Mouse (Mus musculus): ENCODE data around the gene Vps26a. TPM values are rescaled to one million over a fixed set of nuclear protein-coding genes. Genes with fewer than 3 reads are reported as not detected.
A peak's percentile ranks its signal among the peaks of the same experiment; 100 is the strongest.

Gene Vps26a
- total RNA-seq, 1 experiment from 2014 or later = 75.1 TPM

DNA sequence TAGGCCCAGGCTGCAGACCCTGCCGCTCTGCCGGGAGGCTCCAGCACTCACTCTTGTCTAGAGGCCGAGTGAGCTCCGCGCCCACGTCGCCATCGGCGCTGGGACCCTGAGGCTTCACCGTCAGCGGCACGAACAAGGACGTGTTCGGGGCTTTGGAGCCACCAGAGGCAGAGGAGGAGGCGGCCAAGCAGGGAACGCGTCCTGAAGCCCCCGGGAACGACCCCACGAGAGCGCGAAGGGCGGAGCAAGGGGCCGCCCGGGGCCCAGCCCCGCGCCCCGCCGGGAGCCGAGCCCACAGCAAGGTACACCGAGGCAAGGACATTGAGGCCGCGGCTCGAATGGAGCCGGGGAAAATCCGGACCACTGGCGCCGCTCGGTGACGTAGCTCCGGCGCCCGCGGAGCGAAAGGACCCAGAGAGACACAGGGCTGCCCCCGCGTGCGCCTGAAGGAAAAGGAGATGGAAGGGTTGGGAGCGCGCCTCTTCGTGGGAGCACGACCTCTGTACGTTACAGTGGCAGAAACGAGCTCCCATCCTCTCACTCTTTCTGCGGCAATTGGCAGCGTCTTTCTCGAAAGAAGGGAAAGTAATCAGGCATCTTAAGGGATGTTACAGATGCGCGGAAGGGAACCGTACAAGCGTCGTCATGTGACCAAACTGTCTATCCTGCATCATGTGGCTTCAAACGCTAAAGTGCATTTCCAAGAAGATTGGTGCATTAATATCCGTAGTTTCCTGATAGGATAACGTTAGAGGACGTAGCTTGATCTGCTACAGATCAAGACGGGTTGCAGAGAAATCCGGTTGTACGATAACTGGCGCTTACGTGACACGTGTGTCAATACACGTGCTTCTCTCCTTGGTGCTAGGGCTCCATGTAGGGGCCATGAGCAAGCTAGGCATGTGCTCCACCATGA lies 37.0 kb downstream of the Vps26a start, which contains the start of the genes 4930507D05Rik and Supv3l1:
Gene 4930507D05Rik, plus strand, starts transcription at position 126 of the 916 bp plus-strand sequence.
Gene Supv3l1, minus strand, starts transcription at position 375 of the 916 bp plus-strand sequence.
- ATAC-seq (replicated peaks in 1 of 2; ENCODE audit: insufficient read depth in 1 of 2, low FRiP score in 2 of 2, low TSS enrichment in 1 of 2, low read depth in 1 of 2, poor library complexity in 2 of 2, severe bottlenecking in 2 of 2) = peak; percentile 79 to 87

DNA sequence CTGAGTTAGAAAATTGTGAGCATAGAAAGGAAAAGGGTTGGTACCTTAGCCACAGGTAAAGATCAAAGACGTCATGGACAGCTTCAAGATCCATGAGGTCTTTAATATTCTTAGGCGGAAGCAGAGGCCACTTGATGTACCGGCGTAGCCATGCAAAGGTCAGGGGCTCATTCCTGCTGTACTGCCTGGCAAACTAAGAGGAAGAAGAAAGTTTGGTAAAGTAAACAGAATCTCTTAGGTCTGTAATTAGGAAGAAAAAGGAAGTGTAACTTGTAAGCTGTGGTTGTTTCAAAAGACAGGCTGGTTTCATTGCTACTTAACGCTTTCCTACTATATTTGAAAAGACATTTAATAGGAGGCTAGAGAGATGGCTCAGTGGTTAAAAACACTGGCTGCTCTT lies 56.2 kb downstream of the Vps26a start:
- no peak for ATAC-seq (replicated peaks in 1 of 2; ENCODE audit: insufficient read depth in 1 of 2, low FRiP score in 2 of 2, low TSS enrichment in 1 of 2, low read depth in 1 of 2, poor library complexity in 2 of 2, severe bottlenecking in 2 of 2)

DNA sequence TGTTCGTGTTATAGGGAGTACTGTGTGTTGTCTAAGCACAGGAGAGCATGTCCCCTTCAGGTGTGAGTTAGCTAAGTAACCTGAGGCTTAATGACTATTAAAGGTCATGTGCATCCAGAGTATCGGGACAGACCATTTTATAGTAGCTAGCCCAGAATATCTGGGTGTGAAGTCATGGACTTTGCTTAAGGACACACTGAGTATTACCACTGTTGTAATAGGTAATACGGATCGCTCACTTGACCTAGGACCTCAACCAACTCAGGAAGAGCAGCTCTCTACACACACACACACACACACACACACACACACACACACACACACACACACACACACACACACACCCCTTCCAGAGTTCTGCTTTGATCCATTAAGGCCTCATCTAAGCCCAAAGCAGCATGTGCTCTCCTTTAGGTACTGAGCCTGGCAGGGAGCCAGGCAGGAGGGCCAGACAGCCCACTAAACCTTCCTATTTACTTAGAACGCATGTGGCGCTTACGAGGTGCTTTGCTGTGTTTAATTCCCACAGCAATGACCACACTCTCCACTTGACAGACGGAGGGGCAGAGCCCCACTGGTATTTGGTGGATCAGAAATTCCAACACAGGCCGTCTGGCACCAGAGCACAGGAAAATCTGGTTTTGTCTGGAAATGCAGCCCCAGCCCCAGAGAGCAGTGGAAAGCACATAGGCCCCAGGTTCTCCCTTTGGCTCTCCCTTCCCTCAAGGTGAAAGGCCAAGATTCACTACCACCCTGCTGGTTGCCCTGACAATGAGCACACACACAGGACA lies 61.3 kb downstream of the Vps26a start:
- no peak; a peak in 1 of 4 replicates for ATAC-seq (replicated peaks in 1 of 2; ENCODE audit: insufficient read depth in 1 of 2, low FRiP score in 2 of 2, low TSS enrichment in 1 of 2, low read depth in 1 of 2, poor library complexity in 2 of 2, severe bottlenecking in 2 of 2)

DNA sequence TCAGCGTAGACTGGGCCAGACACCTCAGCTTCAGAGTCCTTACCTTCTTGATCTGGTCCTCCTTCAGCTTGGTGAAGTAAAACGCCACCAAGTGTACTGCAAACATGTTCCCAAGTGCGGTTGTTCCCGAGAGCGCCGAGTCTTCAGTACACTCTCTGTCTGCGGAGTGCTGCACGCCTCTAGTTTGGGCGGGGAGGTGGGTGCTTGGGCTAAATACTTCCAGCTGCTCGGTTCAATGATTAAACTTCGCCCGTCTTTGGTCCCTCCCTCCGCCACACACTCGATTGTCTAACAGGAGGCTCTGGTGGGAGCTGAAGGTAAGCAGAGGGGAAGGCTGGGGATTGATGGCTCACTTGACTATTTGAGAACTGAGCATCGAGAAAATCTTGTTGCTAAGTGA lies 64.3 kb downstream of the Vps26a start, which contains the start of gene Hkdc1:
Gene Hkdc1, minus strand, starts transcription at position 237 of the 400 bp plus-strand sequence.
- no peak for ATAC-seq (replicated peaks in 1 of 2; ENCODE audit: insufficient read depth in 1 of 2, low FRiP score in 2 of 2, low TSS enrichment in 1 of 2, low read depth in 1 of 2, poor library complexity in 2 of 2, severe bottlenecking in 2 of 2)

DNA sequence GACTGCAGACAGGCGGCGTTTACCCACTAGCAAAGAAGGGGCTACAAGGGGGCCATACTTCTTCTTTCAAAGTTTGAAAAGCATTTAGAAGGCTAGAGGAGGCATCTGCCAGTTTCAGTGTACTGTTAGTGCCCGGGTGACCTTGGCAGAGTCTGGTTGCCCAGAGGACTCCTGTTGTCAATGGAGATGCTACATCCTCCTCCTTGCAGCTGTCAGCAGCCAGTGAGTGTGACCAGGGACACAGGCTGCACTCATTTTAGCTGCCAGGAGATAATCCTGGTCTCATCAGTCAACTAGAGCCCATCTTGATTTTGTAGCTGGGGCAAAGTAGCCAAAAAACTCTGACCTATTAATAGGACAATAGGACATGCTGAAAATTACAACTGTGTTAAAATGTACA lies 65.5 kb downstream of the Vps26a start:
- no peak for ATAC-seq (replicated peaks in 1 of 2; ENCODE audit: insufficient read depth in 1 of 2, low FRiP score in 2 of 2, low TSS enrichment in 1 of 2, low read depth in 1 of 2, poor library complexity in 2 of 2, severe bottlenecking in 2 of 2)

DNA sequence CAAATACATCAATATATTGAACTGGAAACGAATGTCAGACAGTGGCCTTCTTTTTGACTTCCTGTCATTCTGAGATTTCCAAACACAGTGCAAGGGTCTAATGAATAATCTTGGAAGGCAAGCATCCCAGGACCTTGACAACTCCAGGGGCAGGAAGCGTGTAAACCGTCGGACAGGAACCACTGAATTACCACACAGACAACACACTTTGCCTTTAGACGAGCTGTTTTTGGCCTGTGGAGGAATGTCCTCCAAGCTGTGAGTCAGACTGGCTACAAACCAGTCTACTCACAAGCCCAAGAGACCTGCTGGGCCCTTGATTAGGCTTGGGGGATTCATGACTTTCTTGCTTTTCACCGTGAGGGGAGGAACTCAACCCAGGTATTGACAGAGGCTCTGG lies 66.2 kb downstream of the Vps26a start:
- no peak for ATAC-seq (replicated peaks in 1 of 2; ENCODE audit: insufficient read depth in 1 of 2, low FRiP score in 2 of 2, low TSS enrichment in 1 of 2, low read depth in 1 of 2, poor library complexity in 2 of 2, severe bottlenecking in 2 of 2)

DNA sequence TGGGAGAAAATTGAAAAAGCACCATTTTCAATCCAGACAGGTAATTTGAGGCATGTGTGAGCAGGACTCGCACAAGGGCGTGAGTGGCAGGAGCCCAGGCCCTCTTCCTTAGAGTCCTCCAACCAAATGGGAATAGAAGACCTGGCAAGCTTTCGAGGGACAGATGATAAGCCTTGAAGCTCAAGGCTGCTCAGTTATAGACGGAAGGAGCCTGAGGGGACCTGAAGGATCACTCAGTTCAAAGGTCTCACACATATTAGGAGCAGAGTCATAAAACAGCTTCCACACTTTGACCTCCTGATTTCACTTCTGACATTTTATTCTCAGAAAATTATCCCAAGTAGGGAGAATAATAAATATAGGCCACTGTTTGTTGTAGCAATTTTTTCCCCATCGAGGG lies 67.2 kb downstream of the Vps26a start:
- no peak for ATAC-seq (replicated peaks in 1 of 2; ENCODE audit: insufficient read depth in 1 of 2, low FRiP score in 2 of 2, low TSS enrichment in 1 of 2, low read depth in 1 of 2, poor library complexity in 2 of 2, severe bottlenecking in 2 of 2)

DNA sequence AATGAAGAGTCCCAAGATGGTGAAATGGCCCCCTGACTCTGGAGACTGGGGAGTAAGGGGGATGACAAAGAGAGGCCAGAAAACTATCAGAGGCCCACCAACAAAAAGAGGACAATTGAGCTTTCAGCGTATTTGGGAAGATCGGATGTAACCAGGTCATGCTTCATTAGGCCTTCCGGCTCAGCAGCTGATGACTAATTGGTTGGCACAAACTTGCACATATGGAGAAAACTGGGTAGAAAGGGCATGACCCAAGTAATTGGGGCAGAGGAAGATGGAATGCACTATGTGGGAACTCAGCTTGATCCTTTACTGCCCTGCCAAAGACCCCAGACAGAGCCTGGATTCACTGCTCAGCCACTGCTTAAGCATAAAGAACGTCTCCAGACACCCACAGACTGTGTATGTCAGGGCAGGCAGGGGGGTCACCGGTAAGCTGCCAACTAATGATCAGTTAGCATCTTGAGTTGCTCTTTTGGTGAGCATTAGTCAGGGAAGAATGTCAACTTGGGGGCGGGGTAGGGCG lies 67.7 kb downstream of the Vps26a start:
- no peak for ATAC-seq (replicated peaks in 1 of 2; ENCODE audit: insufficient read depth in 1 of 2, low FRiP score in 2 of 2, low TSS enrichment in 1 of 2, low read depth in 1 of 2, poor library complexity in 2 of 2, severe bottlenecking in 2 of 2)

DNA sequence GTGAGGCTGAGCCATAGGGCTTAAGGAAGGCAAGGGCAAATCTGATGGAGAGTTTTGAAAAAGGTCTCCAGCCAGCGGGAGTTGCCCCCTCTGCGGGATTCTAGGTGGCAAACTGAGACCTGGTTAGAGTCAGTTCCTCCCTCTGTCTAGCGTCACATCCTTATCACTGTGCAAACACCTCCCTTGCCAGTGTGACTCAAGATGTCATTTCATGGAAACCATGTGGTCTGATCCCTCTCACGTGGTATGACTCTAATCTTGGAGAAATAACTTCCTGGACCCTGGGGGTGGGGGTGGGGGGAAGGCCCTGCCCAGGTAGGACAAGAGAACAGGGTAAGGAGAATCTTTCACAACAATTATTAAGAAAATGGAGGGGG lies 73.0 kb downstream of the Vps26a start:
- ATAC-seq (replicated peaks in 1 of 2; ENCODE audit: insufficient read depth in 1 of 2, low FRiP score in 2 of 2, low TSS enrichment in 1 of 2, low read depth in 1 of 2, poor library complexity in 2 of 2, severe bottlenecking in 2 of 2) = no peak

DNA sequence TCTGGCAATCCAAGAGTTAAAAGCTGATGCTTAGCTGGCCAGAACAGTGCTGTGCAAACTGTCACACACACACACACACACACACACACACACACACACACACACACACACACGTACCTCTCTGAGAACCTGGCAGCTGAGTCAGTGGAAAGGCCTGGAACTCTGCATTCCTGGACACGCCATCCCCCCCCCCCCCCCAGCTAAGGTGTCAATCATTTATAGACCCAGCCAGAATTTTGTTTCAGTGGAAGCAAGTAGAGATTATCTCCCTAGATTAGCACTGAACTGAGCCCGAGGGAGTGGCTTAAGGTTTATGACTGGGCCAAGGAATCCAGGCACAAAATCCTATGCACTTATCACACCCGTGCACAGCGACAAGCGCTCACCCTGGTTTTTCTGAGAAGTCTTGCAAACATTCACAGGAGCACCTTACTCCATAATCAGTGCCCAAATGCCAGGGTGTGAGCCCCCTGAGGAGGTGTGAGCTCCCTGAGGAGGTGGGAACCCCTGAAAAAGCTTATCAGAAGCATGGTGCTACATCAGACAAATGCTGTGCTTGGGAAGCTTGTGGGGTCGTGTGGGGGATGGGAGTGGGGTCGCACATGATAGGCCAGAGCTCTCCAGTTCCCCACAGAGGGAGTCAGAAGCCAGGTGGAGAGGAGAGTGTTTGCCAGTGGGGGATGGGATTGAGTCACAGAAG lies 73.5 kb downstream of the Vps26a start:
- ATAC-seq (replicated peaks in 1 of 2; ENCODE audit: insufficient read depth in 1 of 2, low FRiP score in 2 of 2, low TSS enrichment in 1 of 2, low read depth in 1 of 2, poor library complexity in 2 of 2, severe bottlenecking in 2 of 2) = no peak

DNA sequence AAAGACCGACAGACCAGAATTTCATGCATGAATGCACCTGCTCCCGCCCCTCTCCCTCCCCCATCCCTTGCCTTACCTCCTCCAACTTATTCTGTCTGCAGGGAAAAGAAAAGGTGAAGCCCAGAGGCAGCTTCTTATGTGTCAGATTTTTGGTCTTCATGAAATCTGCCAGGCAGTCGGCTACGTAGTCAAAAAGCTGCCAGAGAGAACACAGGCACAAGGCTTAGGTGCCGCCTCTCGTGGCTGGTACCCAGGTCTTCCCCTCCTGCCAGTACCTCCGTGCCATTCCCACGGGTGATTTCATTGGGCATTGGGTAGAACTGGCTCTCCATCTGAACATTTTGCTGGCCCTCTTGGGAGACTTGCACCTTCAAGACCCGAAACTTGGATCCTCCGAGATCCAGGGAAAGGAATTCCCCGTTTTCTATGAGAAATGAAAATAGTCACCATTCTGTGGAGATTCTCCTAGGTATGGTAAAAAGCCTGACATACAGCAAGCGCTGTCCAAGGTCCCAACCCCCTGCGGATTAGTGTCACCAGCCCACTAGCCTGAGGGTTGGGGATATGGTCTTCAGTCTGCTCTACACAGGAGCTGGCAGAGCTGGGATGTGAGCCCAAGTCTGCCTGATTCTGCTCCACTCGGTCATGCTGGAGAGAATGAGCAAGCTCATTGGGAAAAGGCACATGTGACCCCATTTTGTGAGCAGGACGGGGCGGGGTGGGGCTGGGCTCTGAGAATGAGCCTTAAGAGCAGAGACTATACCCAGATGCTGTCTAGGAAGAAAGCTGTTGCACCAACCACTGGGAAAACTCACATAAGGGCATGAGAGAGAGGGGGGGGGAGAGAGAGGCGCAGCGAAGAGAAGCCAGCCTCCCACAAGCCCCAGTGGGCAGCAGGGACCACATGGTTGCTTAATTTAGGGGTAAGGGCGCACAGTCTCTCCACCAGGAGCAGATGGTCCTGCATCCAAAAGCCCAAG lies 74.9 kb downstream of the Vps26a start:
- ATAC-seq (replicated peaks in 1 of 2; ENCODE audit: insufficient read depth in 1 of 2, low FRiP score in 2 of 2, low TSS enrichment in 1 of 2, low read depth in 1 of 2, poor library complexity in 2 of 2, severe bottlenecking in 2 of 2) = no peak

DNA sequence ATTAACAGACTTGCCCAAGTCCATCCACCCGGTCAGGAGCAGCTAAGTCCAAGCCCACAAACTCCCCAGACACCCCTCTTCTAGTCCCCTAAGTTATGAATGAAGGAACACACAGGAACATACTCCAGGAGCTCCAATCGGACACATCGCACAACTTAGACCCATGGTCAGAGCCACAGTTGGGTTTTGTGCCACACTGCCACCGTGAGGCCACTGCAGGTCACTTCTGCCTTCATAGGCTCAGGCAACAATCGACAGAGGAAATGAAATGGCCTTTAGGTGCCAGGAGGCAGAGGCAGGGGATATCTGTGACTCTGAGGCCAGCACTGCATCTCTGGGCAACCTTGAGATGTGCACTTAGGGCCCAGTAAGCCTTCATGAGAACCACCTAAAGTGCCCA lies 75.7 kb downstream of the Vps26a start:
- ATAC-seq (replicated peaks in 1 of 2; ENCODE audit: insufficient read depth in 1 of 2, low FRiP score in 2 of 2, low TSS enrichment in 1 of 2, low read depth in 1 of 2, poor library complexity in 2 of 2, severe bottlenecking in 2 of 2) = peak; percentile 83 to 92

Other genes with a start within 250 kb of the Vps26a start
- not detected in 2 replicates for gene Tacr2, start 234.4 kb downstream of the Vps26a start, total RNA-seq (2017)
- 99.6 and 155 TPM in 2 replicates for gene Hk1, start 106.9 kb downstream of the Vps26a start, total RNA-seq (2017)
- gene Hkdc1, start 64.3 kb downstream of the Vps26a start, total RNA-seq (2017) = not detected in 2 replicates
- 0.69 and 2.6 TPM in 2 replicates for gene 4930507D05Rik, start 37.3 kb downstream of the Vps26a start, total RNA-seq (2017)
- gene Supv3l1, start 37.1 kb downstream of the Vps26a start, total RNA-seq (2017) = 45.0 and 48.8 TPM in 2 replicates
- gene Srgn, start 40.6 kb upstream of the Vps26a start, total RNA-seq (2017) = 1,380 and 1,792 TPM in 2 replicates
- 21.0 and 26.4 TPM in 2 replicates for gene Kif1bp, start 91.7 kb upstream of the Vps26a start, total RNA-seq (2017)
- gene Ddx21, start 115.5 kb upstream of the Vps26a start, total RNA-seq (2017) = 168 and 198 TPM in 2 replicates
- 112 and 146 TPM in 2 replicates for gene Ddx50, start 164.4 kb upstream of the Vps26a start, total RNA-seq (2017)
- gene Stox1, start 239.3 kb upstream of the Vps26a start, total RNA-seq (2017) = 3.3 and 4.3 TPM in 2 replicates

Data from hematopoietic stem cell, adult 5-6 weeks (primary cell).